Mouse (Mus musculus) CH12.LX (cell line): ENCODE measurements at regions not wholly inside any gene's neighbourhood (a gene's known extent, or its start where the extent isn't known, plus 50 kb on each side); places are given as distances from the start of the nearest gene placed in this dataset.

Experiments used
- DNase-seq: peaks from one replicate; pipeline ENCODE4 v3.0.0-alpha.2; 2013; ENCODE audit errors: extremely low read depth
- H3K27ac ChIP-seq: 2 replicates; pipeline ENCODE4 v1.5.1; 2012; ENCODE audit warnings: low read depth, mild to moderate bottlenecking, control low read depth, moderate library complexity; ENCODE audit not compliant: insufficient read depth
- H3K27me3 ChIP-seq: replicated peaks from 2 replicates; pipeline ENCODE3; 2012; ENCODE audit warnings: inconsistent platforms
- H3K36me3 ChIP-seq, 2 experiments: replicated peaks in 1 of 2; 2 replicates each; pipeline versions ENCODE3 to v1.6.1; 2012; ENCODE audit warnings: inconsistent platforms in 1 of 2, low read length in 1 of 2, mild to moderate bottlenecking in 1 of 2, mixed read lengths in 1 of 2, moderate library complexity in 1 of 2; ENCODE audit not compliant: control insufficient read depth in 1 of 2, insufficient read depth in 1 of 2
- H3K4me1 ChIP-seq, 2 experiments: 2 replicates each; pipeline ENCODE4 v1.6.1; 2012; ENCODE audit warnings: inconsistent platforms in 1 of 2, moderate library complexity in 1 of 2; ENCODE audit not compliant: insufficient read depth in 2 of 2, control insufficient read depth in 1 of 2
- H3K4me2 ChIP-seq: 2 replicates; pipeline ENCODE4 v1.6.1; 2012; ENCODE audit warnings: low read depth, mild to moderate bottlenecking, control low read depth; ENCODE audit not compliant: poor library complexity, insufficient read depth, severe bottlenecking
- H3K4me3 ChIP-seq, 3 experiments: fragments of 150-350 bp in 1 of 3; sonication (generic) in 1 of 3; replicated peaks in 1 of 3; 2 replicates each; pipeline versions ENCODE3 to v1.5.1; 2011 to 2012; ENCODE audit warnings: low read depth in 2 of 3, low read length in 2 of 3, mild to moderate bottlenecking in 2 of 3, moderate library complexity in 2 of 3, control low read depth in 1 of 3, improper control_type of control experiment in 1 of 3, inconsistent platforms in 1 of 3, mixed read lengths in 1 of 3; ENCODE audit not compliant: poor library complexity in 1 of 3
- H3K79me2 ChIP-seq: replicated peaks from 2 replicates; pipeline ENCODE4 v1.6.1; 2012; ENCODE audit warnings: mild to moderate bottlenecking, moderate library complexity; ENCODE audit not compliant: control insufficient read depth, poor library complexity, insufficient read depth, severe bottlenecking; ENCODE audit errors: extremely low read depth
- H3K9ac ChIP-seq: 2 replicates; pipeline ENCODE4 v1.6.1; 2012; ENCODE audit warnings: low read depth, mild to moderate bottlenecking, control low read depth, moderate library complexity; ENCODE audit not compliant: insufficient read depth
- H3K9me3 ChIP-seq: replicated peaks from 2 replicates; pipeline ENCODE3; 2012; ENCODE audit warnings: low read length, inconsistent platforms, mixed read lengths
- CHD2 ChIP-seq: IDR thresholded peaks from 2 replicates; pipeline ENCODE4 v1.6.1; 2011; ENCODE audit warnings: low read length, improper control_type of control experiment
- CTCF ChIP-seq, 2 experiments: IDR thresholded peaks in 1 of 2; conservative IDR thresholded peaks in 1 of 2; 2 replicates each; pipeline ENCODE4 v1.5.1; 2011 to 2012; ENCODE audit warnings: low read depth in 2 of 2, low read length in 2 of 2, improper control_type of control experiment in 1 of 2, inconsistent platforms in 1 of 2, mild to moderate bottlenecking in 1 of 2, moderate library complexity in 1 of 2
- E2F4 ChIP-seq: IDR thresholded peaks from 2 replicates; pipeline ENCODE4 v1.6.1; 2011; ENCODE audit warnings: low read depth, low read length, improper control_type of control experiment; ENCODE audit not compliant: insufficient replicate concordance
- IRF4 ChIP-seq: IDR thresholded peaks from 2 replicates; pipeline ENCODE4 v1.6.1; 2014; ENCODE audit warnings: low read depth, mild to moderate bottlenecking, inconsistent platforms, low read length, improper control_type of control experiment
- JUN ChIP-seq: IDR thresholded peaks from 2 replicates; pipeline ENCODE4 v1.6.1; 2011; ENCODE audit warnings: low read depth, mild to moderate bottlenecking, low read length, improper control_type of control experiment, moderate library complexity; ENCODE audit not compliant: insufficient read depth
- MAFK ChIP-seq: IDR thresholded peaks from 2 replicates; pipeline ENCODE4 v1.6.1; 2011; ENCODE audit warnings: low read length, improper control_type of control experiment; ENCODE audit not compliant: insufficient replicate concordance
- MAX ChIP-seq: IDR thresholded peaks from 2 replicates; pipeline ENCODE4 v1.6.1; 2011; ENCODE audit warnings: low read length, improper control_type of control experiment
- MAZ ChIP-seq: IDR thresholded peaks from 2 replicates; pipeline ENCODE4 v1.6.1; 2012; ENCODE audit warnings: low read depth, mild to moderate bottlenecking, inconsistent platforms, low read length, improper control_type of control experiment, moderate library complexity
- MEF2A ChIP-seq: IDR thresholded peaks from 2 replicates; pipeline ENCODE4 v1.6.1; 2014; ENCODE audit warnings: low read depth, mild to moderate bottlenecking, inconsistent platforms, low read length, improper control_type of control experiment, borderline replicate concordance
- MXI1 ChIP-seq: IDR thresholded peaks from 2 replicates; pipeline ENCODE4 v1.6.1; 2011; ENCODE audit warnings: mild to moderate bottlenecking, low read depth, low read length, improper control_type of control experiment
- MYC ChIP-seq: IDR thresholded peaks from 2 replicates; pipeline ENCODE4 v1.6.1; 2011; ENCODE audit warnings: low read depth, mild to moderate bottlenecking, improper control_type of control experiment, low read length
- NRF1 ChIP-seq: IDR thresholded peaks from 2 replicates; pipeline ENCODE4 v1.6.1; 2014; ENCODE audit warnings: low read depth, mild to moderate bottlenecking, inconsistent platforms, low read length, improper control_type of control experiment, moderate library complexity
- PAX5 ChIP-seq: IDR thresholded peaks from 2 replicates; pipeline ENCODE4 v1.6.1; 2012; ENCODE audit warnings: low read length, inconsistent platforms, mixed read lengths
- POLR2A ChIP-seq: IDR thresholded peaks from 2 replicates; pipeline ENCODE4 v1.6.1; 2011; ENCODE audit warnings: low read depth, mild to moderate bottlenecking, improper control_type of control experiment, low read length
- POLR2AphosphoS2 ChIP-seq: IDR thresholded peaks from 2 replicates; pipeline ENCODE4 v1.6.1; 2011; ENCODE audit warnings: low read depth, low read length, improper control_type of control experiment
- RAD21 ChIP-seq: IDR thresholded peaks from 2 replicates; pipeline ENCODE4 v1.6.1; 2011; ENCODE audit warnings: low read depth, mild to moderate bottlenecking, low read length, improper control_type of control experiment, moderate library complexity
- RCOR1 ChIP-seq: conservative IDR thresholded peaks from 2 replicates; pipeline ENCODE4 v1.6.1; 2012; ENCODE audit warnings: low read depth, mild to moderate bottlenecking, inconsistent platforms, low read length, improper control_type of control experiment
- SIN3A ChIP-seq: IDR thresholded peaks from 2 replicates; pipeline ENCODE4 v1.6.1; 2012; ENCODE audit warnings: low read length, improper control_type of control experiment, inconsistent platforms
- SMC3 ChIP-seq: IDR thresholded peaks from 2 replicates; pipeline ENCODE4 v1.6.1; 2011; ENCODE audit warnings: low read depth, low read length, improper control_type of control experiment
- USF1 ChIP-seq: IDR thresholded peaks from 2 replicates; pipeline ENCODE4 v1.6.1; 2014; ENCODE audit warnings: low read depth, mild to moderate bottlenecking, inconsistent platforms, low read length, improper control_type of control experiment
- ZMIZ1 ChIP-seq: IDR thresholded peaks from 2 replicates; pipeline ENCODE4 v1.6.1; 2012; ENCODE audit warnings: low read depth, mild to moderate bottlenecking, inconsistent platforms, low read length, improper control_type of control experiment
- ZNF384 ChIP-seq: IDR thresholded peaks from 2 replicates; pipeline ENCODE4 v1.6.1; 2012; ENCODE audit warnings: low read depth, low read length, improper control_type of control experiment, inconsistent platforms
- dilution Hi-C: fragments of 300-500 bp; cut with MboI; formaldehyde crosslinking; loops from 2 replicates; pipeline ENCODE4 v1.14.3; 2020; ENCODE audit warnings: low sequenced_read_pairs; ENCODE audit not compliant: extremely low pct_unique_long_range_greater_than_20kb, extremely low pct_ligation_motif_present
- in situ Hi-C: fragments of 300-500 bp; cut with MboI; formaldehyde crosslinking; loops from 3 replicates; pipeline ENCODE4 v1.14.3; 2019; ENCODE audit warnings: low sequenced_read_pairs, low pct_ligation_motif_present, low pct_unique_long_range_greater_than_20kb, mixed read lengths

DNA sequence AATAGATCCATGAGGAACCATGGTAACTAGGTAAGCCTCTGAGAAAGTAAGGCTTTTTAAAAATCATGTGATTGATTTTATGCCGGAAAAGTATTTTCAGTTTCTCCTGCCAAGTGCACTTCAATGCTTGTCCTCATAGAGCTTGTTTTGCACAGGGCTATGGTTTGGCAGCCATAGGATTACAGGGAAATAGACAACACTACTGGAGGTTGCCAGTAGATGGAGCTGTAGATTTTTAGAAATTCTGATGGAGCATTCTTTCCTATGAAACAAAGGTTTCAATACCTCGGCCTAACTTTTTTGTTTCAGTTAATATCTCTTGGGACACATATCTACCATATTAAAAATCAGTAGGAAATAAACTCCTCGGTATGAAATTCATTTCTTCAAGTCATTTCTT is 210.8 kb upstream of the Fermt1 start:
- dilution Hi-C loops: no loop called here
- H3K9ac ChIP-seq: no peak overlapping the region
- no peaks in the 10 kb centered on the region for H3K27me3 ChIP-seq
- no peak overlapping the region for H3K4me2 ChIP-seq
- H3K4me3 ChIP-seq: no peak overlapping the region
- no peaks in the 10 kb centered on the region for H3K36me3 ChIP-seq
- TF ChIP-seq RAD21 (peak; percentile 79), SMC3 (peak; percentile 62), RCOR1 (no peak), CTCF (conservative IDR thresholded peaks at IDR 0.05 in 1 of 2, IDR thresholded peaks at IDR 0.05 in 1 of 2; ENCODE audit: low read depth in 2 of 2, low read length in 2 of 2) (peak in 1 of 2 experiments; percentile 66; a peak in 3 of 4 replicates)
- H3K27ac ChIP-seq: no peak overlapping the region
- in situ Hi-C loops: no loop called here
- no peaks in the 10 kb centered on the region for H3K4me1 ChIP-seq
- peak; percentile 52 for DNase-seq
- H3K79me2 ChIP-seq: no peaks in the 10 kb centered on the region
- peaks cover 5% of the 10 kb centered on the region for H3K9me3 ChIP-seq

DNA sequence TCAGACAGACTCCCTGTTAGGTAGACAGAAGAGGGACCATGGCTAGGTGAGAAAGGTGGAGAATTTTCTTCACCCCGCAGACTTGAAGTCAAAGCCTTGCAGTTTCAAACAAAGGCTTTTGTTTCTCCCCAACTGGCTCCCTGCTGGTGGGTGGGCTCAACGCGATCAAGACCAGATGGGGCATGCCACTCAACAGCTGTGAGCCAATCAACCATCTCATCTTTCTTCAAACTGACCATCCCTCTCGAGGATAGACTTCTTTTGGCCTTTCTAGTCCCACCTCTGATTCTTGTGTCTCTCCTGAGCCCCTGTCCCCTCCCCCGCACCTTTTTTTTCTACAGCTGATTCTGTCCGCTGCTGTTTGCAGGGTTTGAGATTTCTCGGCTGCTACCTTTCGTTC is 212.5 kb upstream of the Fermt1 start:
- Histone ChIP-seq H3K79me2 (no peaks in the 10 kb centered on the region), H3K27ac (no peak overlapping the region), H3K27me3 (no peaks in the 10 kb centered on the region), H3K4me2 (no peak overlapping the region), H3K36me3 (no peaks in the 10 kb centered on the region), H3K9me3 (peaks cover 5% of the 10 kb centered on the region), H3K9ac (no peak overlapping the region), H3K4me1 (no peaks in the 10 kb centered on the region), H3K4me3 (no peak overlapping the region)
- dilution Hi-C loops (no loop called here), in situ Hi-C loops (no loop called here)
- DNase-seq: no peak
- TF ChIP-seq MAFK (no peak), SIN3A (no peak), SMC3 (no peak), NRF1 (no peak), MYC (no peak), POLR2A (no peak), ZMIZ1 (no peak), E2F4 (no peak), POLR2AphosphoS2 (no peak), MEF2A (no peak), USF1 (no peak), MAX (no peak), CHD2 (no peak), CTCF (conservative IDR thresholded peaks at IDR 0.05 in 1 of 2, IDR thresholded peaks at IDR 0.05 in 1 of 2; ENCODE audit: low read depth in 2 of 2, low read length in 2 of 2) (no peak), JUN (no peak), MAZ (no peak), ZNF384 (no peak), IRF4 (no peak), MXI1 (no peak), PAX5 (no peak)
